Mouse (Mus musculus): ENCODE results near the gene Ano6.

Ano6 gene

DNA sequence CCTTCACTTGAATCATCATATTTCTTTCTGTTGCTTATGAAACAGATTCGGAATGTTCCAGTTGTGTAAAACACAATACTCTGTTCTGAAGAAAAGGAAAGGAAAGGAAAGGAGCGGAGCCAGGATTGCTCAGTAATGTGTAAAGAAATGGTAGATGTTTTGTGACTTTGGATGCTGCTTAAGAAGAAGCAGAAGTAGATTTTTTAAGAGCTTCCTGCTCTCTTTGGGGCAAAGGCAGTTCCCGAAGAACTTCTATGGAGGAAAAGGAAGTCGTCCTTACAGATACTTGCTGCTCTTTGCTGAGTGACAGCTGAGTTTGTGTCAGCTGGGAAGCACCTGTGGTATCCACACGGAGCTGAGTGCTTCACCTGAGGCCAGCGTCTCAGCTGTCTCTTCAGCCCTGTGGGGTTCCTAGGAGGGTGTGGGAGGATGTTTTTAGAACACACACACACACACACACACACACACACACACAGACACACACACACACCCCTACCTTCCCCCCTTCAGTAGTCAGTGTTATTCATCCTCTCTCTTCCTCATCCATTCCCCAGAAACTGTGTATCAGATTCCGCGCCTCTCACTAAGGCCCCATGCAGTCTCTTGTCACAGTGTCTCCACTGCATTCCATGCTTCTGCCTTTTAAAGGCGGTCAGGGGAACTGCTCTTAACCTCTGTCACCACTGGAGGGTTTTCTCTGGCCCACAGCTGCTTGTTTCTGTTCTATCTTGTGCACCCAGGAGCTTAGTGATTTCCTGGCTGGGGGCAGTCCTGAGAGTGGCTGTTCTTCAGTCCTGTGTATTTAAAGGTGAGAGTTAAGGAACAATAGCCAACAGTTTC is 6.7 kb downstream of the Ano6 start:
- DNase-seq (ENCODE audit: low read depth), result no peak

DNA sequence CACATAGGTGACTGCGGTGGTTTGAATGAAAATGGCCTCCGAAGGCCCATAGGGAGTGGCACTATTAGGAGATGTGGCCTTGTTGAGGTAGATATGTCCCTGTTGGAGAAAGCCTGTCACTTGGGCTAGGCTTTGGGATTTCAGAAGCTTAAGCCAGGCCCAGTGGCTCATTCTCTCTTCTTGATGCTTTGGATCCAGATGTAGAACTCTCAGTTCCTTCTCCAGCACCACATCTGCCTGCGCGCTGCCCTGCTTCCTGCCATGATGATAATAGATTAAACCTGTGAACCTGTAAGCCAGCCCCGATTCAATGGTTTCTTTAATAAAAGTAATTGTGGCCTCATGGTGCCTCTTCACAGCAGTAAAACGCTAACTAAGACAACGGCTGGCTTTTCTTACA is 7.6 kb downstream of the Ano6 start:
- DNase-seq (ENCODE audit: low read depth), result no peak

DNA sequence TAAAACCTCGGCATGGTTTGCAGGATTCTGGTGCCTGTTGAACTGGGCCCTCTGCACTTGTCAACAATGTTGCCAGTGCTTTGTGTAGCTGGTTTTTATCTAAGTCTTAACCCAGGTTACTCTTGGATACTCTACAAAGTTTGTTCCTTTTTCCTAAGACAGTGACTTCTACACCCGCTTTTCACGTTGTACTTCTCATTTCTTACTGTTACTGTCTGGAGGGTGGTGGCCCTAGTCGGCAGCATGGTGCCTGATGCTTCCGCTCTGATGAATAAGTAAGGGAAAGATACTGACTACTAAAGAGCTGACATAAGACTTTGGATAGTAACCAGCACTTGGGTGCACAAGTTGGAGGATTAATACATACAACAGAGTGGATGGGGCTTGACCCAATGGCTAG is 9.0 kb downstream of the Ano6 start:
- no peak for DNase-seq (ENCODE audit: low read depth)

DNA sequence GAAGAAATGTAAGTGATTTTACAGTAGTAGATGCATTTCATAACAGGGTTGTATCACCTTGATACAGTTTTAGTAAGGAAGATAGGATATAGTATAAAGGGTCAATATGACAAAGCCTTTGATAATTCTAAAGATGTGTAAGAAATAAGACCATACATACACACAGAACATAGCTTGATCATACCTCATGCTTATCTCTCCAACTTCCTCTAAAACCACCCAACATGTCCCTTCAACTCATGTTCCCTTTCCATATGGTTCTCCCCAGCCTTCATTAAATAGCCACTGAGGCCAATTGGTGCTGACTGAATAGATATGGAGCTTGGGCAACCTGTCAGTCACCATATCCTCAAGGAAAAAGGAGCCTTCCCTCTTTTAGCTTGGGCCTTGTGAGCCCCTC is 9.4 kb downstream of the Ano6 start:
- no peak for DNase-seq (ENCODE audit: low read depth)

DNA sequence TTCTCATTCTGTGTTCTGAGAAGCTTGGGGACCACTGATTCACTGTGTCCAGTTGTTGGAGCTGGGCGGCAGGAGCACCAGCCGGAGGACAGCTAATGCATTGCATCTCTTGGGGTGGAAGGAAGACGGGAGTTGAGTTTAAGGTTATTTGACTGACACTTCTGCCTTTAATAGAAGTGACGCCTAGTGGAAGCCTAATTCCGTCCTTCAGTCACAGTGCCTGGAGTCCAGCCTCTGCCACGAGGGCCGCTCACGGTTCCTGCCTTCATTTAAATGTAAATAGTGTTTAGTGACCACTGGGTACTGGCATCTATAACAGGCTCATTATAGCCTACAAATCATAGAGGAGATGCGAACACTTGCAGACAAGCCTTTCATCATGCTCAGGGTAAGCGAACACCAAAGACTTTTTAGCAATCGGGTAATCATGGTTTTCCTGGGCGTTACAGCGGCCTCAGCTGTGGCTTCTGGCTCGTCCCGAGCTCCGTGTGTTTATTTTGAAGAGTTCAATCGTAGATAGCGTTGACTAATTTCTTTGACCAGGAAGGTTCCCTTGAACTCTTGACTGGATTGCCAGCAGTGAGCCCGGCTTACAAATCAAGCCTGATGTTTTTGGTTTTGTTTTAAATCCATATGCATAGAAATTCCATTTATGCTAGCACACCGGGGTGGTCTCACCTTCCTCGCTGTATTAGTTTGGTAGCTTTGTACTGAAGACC is 10.8 kb downstream of the Ano6 start:
- no peak for DNase-seq (ENCODE audit: low read depth)

DNA sequence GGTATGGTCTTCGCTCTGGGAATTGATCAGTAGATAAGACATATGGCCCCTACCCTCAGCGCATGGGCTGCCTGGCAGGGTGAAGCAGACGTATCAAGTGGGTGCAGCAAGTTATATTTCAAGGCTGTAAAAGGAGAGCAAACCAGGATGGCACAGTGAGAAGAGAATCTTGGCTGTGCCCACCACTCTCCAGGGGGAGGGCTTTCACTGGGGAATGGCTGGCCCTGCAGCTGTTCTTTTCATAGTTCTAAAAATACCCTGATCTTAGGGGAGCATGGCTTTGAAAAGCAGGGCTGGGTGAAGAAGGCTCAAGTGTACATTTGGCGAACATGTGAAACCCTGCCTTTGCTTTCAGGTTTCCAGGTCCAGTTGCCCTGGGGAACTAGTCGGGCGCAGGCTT is 11.5 kb downstream of the Ano6 start:
- DNase-seq (ENCODE audit: low read depth), result no peak

DNA sequence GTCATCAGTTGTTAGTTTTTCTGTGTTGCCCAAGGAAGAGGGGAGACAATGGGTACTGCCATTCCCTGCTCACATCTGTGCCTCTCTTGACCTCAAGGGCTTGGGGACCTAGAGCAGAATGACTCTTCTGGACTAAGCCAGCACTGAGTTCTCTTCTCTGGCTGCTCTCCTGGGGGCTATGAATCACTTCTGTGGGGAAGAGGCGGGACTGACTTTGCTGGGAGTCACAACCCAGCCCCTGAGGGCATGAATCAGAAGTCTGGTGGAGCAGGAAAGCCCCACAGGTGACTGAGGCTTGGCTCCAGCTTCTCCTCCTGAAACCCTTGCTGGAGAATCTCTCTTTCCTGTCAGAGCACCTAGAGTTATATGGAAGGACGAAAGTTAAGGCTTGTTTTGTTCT is 12.1 kb downstream of the Ano6 start:
- peak; percentile 92 for DNase-seq (ENCODE audit: low read depth)

DNA sequence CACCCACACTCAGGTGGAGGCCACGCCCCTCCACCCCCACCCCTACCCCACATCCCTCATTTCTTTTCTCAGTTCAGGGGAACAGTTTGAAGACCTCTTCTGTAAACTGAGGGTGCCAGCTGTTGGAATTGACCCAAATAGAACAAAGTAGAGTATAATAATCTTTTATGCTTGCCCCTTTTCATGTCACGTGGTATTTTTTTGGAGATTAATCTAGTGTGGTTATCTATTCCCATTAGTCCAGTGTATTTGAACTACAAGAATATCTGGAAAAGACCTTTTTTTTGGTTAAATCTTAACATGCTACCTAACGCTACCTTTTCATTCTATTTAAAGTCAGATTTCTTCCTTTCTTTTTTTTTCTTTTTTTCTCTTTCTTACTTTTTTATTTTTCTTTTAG is 12.8 kb downstream of the Ano6 start:
- DNase-seq (ENCODE audit: low read depth), result no peak

DNA sequence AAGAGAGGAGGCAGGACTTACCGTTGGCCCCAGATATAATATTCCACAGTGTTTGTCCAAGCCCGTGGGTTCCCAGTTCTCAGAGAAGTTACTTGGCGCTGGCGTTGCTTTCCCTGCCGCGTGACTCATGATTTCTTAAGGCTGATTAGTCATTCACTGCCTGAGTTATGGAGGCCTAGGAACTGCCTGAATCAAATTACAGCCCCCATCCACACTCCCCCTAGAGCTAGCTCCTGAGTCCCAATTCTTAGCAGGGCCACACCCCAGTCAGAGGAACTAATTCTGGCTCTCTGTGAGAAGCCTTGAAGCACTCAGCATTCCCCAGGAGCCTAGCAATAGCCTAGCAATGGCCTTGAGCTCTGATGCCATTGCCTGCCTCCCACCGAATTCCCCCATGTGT is 13.6 kb downstream of the Ano6 start:
- DNase-seq (ENCODE audit: low read depth), result peak; percentile 99

DNA sequence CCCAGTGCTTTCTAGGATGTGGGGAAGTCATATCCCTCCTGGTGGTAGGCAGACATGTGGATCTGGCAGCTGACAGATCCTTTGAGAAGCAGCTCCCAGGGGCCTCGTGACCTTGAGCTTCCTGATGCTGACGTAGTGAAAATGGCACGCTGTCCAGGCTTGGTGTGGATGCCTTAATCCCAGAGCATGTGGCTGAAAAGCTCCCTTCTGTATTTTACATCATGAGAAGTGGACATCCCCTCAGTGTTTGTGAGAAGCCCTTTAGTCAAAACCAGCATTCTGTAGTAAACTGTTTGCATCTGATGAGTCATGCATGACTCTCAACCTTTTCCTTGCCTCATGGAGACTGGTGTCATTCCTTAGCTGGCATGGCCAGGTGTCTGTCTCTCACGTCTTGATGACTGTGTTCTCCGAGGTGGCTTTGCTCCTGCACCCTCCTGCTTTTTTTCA is 14.4 kb downstream of the Ano6 start:
- no peak for DNase-seq (ENCODE audit: low read depth)

DNA sequence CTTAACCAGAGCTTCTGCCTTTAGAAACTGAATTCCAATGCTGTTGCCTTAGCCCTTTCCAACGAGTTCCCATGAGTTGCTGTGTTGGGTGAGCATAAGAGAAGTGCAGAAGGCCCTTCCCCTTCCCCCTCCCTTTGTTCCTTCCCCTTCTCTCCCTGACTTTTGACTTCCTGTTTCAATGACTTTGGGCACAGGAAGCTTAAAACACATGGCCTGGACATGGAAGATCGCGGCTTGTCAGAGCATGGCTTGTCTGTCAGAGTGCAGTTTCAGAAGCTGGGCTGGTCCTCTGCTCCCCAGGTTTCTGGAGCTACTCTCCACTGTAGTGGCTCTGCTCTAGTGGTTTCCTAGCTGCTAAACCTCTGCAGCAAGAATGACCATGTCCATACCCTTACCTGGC is 17.3 kb downstream of the Ano6 start:
- no peak for DNase-seq (ENCODE audit: low read depth)

DNA sequence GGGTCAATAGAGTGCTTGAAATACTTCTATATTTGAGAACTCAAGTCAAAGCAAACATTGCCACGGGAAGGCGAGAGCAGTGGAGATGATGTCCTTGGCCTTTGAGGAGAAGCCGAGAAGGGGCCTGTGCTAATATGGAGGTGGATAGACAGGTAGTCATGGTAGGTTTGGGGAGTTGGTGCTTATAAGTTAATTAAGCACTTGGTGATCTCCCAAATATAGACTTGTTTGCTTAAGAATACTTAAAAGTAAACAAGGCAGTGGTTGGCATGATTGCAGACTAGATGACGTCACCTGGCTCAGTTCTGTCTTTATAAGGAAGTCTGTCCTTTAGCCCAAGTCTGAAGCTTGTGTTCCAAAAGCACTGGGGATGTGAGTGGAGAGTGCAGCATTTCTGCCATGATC is 19.7 kb downstream of the Ano6 start:
- no peak for DNase-seq (ENCODE audit: low read depth)

DNA sequence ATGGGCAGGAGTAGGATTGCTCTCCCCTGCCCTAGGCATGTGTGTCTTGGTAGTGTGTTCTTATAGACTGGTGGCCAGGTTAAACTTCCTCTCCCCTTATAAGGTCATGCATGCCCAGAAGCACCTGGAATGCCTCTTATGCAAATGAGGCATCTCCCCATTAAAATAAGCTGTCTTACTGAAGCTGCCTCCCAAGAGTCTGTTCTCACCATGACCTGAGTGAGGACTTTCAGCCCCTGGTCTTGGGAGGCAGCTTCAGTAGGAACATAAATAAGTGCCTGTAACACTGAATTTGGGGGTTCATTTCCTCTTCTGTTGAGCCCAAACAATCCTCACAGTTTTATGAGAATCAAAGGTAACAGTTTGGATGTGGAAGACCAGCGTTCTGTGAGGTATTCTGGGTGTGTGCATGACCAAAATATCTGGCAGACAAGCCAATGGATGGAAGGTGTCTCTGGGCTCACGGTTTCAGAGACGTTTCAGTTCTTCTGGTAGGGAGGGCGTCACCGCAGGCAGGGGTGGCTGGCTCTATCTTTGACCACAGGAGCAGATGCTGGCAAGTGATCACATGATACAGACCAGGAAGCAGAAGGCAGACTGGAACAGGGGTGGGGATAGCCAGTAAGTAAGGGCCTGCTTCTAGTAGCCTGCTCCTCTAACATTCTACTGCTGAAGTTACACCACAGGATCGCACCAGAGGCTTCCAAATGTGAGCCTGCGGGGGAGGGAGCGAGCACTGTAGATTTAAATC is 22.4 kb downstream of the Ano6 start:
- no peak for DNase-seq (ENCODE audit: low read depth)

DNA sequence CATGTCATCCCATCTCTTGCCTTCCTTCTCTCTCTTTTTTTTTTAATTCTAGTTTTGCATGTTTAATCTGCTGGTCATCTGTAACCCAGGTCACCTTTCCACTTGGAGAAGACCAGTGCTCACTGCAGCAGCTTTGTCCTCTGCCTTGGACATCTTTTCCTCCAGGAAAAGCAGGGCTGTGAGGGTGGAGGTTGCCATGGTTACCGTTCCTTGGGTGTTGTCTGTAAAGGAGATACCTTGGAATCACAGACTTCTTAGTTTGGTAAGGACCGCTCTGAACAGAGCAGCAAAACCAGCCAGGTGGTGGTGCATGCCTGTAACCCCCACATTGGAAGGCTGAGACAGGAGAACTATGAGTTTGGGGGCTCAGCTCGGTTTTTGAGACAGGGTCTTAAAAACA is 26.9 kb downstream of the Ano6 start:
- no peak for DNase-seq (ENCODE audit: low read depth)

DNA sequence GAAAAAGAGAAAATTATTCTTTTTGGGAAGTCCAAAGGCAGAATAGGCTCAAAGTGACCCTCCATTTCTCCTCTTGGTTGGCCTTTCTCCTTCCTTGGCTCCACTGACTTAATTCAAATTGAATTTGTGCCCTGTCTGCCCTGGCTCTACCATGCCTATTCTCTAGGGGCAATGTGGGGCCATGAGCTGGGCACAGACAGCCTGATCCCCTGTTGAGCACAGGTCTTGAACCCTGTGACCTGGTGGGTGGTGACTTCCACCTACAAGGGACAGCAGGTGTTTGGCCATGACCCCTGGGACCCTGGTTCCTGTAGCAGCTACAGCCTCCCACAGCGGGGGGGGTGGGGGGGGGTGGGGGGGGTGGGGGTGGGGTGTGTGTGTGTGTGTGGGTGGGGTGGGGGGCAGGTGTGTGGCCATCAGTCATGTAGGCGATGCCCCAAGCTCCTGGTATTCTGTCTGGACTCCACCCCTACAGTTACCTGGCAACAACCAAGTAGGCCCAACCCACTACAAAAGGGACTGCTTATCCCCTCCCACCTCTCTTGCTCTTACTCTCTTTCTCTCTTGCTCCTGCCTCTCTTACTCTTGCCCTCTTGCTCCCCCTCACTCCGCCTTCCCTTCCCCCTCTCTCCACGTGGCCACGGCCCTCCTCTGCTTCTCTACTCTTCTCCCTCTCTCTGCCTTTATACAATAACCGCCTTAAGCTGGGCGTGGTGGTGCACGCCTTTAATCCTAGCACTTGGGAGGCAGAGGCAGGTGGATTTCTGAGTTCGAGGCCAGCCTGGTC is 28.8 kb downstream of the Ano6 start:
- DNase-seq (ENCODE audit: low read depth), result no peak

DNA sequence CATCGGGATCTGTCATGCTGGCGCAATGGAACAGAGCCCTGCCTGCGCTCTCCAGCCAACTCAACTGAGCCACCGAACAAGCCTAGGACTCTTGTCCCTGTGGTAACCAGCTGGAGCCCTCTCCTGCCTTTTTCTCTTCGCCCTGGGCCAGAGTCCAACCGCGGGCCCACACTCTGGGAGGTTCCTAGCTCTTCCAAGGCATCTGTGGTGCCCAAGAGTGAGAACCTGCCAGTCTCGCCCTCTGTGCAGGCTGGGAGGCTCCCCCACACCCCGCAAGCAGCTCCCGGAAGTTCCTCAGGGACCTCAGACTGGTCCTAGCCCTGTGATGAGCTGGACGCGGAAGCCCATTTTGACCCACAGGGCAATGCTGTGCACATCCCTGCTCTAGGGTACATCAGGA is 29.5 kb downstream of the Ano6 start:
- no peak for DNase-seq (ENCODE audit: low read depth)

DNA sequence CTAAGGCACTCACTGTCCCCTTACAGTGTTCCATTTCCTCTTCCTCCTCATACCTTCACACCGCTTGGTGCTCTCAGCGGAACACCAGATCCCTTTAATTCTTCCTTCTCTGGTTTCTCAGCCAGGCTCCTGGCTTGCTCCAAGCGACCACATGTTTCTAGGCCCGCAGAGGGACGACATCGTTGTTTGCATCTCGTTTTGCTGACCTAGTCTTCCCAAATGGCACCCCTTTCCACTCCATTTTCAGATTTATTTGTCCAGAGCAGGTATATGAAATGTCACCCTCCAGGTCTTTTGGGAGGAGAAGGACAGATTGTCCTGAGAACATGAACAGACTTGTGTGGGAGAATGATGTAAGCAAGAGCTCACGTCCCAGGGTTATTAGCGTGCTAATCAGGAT is 30.0 kb downstream of the Ano6 start:
- DNase-seq (ENCODE audit: low read depth), result no peak

DNA sequence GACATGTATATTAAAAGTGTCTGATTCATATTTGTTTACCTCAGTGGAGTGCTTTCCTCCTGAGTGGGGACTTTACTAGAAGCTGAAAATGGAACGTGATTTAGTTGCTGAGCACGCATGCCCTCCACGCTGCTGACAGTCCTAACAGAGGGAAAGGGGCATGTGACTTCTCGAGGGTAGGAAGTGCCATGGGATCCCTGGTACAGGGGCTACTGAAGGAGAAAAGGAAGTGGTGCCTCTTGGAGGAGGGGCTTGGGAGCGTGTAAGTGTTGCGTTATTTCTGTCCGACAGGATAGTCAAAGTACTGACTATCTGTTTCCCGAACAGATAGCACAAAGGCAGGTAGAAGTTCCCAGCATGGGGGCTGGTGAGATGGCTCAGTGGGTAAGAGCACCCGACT is 31.5 kb downstream of the Ano6 start:
- no peak for DNase-seq (ENCODE audit: low read depth)

DNA sequence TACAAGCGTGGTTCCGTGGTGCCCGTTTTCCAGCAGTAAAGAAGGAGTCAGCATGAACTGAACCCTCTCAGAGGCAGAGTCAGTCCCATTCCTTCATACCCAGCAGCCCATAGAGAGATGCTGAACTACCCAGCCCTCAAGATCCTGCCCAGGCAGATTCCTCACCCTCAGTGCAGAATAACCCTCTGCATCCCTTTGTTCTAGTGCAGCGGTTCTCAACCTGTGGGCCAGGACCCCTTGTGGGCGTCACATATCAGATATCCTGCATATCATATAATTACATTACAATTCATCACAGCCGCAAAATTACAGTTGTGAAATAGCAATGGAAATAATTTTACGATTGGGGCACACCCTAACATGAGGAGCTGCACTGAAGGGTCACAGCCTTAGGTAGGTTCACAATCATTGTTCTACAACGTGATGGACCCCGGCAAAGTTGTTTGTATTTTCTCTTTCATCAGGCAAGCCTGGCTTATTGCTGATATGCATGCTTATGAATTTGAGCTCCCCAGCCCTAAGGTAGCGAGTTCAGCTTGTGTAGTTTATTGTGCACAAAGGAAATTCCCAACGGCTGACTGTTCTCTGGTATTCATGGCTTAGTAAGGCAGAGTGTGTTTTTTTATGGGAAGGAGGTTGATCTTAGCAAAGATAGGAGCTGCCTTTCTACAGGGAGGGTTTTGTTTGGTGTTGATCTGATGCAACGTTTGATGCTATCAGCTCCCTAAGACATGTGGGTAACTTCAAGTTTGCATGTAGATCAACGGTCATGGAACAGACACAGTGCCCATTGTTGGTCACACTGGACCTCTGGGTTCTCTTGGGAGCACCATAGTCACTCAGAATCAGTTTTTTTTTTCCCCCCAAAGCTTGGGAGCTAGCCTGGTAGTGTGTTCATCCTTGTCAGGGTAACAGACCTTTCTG is 33.0 kb downstream of the Ano6 start:
- DNase-seq (ENCODE audit: low read depth), result no peak

DNA sequence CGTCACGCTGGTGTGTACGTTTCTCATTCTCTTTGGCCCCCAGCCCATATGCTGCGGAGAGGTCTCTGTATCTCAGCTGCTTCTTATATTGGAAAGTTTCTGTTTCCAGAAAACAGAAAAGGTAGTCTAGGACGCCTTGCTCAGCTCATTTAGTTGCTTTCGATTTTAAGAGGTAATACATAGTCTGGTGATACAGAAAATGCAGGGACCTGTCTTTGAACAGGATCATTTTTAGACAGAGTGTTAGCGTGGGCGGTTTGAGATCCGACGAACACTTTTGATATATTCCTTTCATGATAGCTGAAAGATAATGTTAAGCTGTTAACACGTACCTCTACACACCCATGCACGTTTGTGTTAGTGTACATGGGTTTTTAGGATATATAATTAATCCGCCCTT is 35.9 kb downstream of the Ano6 start:
- DNase-seq (ENCODE audit: low read depth), result no peak

DNA sequence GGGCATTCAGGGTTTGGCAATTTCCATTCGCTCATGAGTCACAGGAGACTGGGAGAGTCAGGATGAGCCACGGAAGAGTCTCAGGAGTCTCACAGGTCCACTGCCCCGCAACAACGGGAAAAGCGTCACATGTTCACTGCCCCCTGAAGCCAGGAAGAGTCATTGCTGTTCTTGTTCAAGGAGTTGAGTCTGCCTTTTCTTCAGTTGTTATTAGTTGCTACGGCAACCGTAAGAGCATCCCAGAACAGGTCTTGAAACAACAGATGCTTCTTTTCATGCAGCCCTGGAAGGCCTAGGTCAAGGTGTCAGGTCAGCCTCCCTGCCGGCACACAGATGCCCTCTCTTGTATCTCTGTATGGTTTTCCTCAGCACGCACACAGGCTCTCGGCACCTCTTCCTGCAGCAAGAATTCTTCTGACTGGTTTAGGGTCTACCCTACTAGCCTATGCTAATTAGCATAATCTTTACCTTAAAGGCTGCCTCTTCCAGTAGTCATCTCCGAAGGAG is 36.9 kb downstream of the Ano6 start:
- no peak for DNase-seq (ENCODE audit: low read depth)
